Mouse (Mus musculus): ENCODE measurements at regions not wholly inside any gene's neighbourhood (a gene's known extent, or its start where the extent isn't known, plus 50 kb on each side); places are given as distances from the start of the nearest gene placed in this dataset.

DNA sequence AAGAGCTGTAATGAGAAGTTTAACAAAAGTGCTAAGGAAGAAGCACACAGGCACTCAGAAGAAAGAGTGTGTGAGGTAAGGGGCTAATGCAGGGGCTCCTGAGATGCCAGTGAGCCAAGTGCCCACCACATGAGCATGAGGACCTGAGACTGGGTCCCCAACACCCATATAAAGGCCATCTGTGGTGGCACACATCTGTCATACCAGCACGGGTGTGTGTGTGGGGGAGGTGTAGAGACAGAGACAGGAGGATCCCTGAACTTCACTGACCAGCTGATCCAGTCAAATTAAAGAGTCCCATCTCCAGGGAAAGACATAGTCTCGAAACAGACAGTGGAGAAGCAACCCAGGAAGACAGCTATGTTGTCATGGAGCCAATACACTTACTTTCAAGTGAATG lies 70.6 kb upstream of the Gli2 start:
- DNase-seq (ENCODE audit: low spot score in 2 of 2), result no peak

DNA sequence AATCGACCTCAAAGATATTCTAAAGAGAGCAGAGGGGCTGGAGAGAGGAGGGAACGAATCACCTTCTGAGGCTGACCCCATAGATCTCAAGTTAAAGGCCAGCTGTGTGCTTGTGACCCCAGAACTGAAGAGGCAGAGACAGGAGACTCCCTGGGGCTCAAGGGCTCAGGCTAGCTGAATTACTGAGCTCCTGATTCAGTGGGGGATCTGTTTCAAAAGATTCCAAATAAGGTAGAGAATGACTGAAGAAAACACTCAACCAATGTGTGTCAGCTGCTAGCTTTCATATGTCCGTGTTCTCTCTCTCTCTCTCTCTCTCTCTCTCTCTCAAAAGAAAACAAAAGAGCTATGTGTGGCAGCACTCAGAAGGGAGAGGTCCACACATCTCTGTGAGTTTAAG lies 70.0 kb upstream of the Gli2 start:
- no peak for DNase-seq (ENCODE audit: low spot score in 2 of 2)

DNA sequence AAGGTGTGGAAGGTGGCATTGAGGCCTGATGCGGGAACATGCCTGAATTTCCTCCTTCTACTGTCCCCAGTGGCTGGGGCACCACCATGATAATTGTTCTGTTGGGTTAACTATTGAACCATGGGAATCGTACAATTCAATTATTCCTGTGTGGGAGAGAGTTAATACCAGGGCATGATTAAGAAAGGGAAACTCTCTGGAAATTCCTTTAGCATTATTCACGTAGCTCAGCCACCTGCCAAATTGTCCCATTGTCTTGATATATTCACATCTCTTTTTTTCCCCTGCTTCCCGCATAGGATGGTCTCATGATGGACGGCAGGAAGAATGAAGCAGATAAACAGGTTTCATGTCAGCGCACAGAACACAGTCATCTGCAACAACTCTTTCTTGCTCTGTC lies 69.6 kb upstream of the Gli2 start:
- DNase-seq (ENCODE audit: low spot score in 2 of 2), result no peak

DNA sequence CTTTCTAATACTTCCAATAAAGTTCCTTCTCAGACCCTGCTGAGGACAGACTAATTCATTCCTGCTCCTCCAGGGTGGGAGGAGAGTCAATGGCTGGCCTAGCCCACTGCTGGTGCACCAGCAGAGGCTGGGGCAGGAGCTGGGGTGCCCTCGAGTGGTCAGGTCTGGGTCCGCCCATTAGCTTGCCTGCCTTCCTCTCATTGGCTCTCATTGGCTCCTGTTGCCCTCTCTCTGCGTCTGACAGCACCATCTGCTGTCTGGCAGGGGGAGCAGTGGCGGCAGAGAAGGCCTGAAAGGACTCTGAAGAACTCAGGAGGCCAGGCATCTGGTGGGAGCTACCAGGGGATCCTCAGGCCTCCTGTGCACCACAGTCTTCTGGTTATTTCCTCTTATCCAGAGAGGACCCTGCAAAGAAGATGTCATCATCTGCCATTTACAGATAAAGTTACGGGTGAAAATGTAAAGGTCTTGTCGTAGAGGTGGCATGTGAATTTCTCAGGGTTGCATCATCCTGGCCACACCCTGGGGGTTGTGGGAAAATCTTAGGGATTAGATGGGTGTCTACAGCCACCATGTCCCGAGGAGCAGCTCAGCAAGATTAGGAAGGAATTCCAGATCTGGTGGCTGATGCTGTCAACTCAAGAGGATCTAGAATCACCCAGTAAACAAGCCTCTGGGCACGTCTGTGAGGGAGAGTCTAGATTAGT lies 66.6 kb upstream of the Gli2 start:
- DNase-seq (ENCODE audit: low spot score in 2 of 2), result no peak

DNA sequence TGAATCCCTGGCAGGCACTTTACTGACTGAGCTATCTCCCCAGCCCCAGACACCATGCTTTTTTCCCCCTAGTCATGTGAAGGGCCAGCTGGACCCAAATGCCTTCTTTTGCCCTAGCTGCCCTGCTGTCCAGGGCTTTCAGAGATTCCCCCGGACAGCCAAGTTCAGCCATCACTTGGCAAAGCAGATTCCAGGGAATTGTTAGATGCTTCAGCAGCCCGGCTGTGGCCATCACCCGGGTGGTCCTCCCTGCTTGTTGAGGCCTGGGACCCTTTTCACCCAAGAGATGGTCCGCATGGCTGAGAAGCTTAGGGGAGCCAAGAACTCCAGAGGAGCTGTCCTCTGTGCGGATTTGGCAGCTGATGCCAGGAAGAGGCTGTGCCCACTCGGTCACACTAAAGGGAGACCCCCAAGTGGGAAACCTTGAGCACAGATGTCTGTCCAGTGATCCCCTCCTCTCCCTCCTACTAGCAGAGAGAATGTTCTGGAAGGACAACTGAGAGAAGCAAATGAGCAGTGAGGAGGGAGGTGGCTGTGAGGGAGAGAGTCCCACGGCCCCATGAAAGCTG lies 61.8 kb upstream of the Gli2 start:
- DNase-seq (ENCODE audit: low spot score in 2 of 2), result no peak

DNA sequence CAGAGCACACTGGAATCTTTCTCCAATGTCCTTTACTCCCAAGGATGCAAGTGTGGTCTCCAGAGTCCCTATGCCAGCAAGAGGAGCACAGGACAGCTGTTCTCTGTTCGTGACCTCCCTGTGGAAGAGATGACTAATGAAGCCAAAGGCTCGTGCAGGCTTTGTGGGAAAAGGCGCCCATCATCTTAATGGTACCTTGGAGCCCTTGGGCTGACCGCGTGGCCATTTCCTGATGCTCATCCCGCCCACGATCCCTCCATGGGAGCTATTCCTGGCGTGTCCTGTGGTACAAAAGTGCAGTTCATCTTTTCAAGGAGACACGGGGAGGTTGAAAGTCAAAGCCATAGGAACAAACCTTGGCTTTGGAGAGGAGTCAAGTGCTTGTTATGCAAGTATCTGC lies 55.2 kb upstream of the Gli2 start:
- DNase-seq (ENCODE audit: low spot score in 2 of 2), result no peak

DNA sequence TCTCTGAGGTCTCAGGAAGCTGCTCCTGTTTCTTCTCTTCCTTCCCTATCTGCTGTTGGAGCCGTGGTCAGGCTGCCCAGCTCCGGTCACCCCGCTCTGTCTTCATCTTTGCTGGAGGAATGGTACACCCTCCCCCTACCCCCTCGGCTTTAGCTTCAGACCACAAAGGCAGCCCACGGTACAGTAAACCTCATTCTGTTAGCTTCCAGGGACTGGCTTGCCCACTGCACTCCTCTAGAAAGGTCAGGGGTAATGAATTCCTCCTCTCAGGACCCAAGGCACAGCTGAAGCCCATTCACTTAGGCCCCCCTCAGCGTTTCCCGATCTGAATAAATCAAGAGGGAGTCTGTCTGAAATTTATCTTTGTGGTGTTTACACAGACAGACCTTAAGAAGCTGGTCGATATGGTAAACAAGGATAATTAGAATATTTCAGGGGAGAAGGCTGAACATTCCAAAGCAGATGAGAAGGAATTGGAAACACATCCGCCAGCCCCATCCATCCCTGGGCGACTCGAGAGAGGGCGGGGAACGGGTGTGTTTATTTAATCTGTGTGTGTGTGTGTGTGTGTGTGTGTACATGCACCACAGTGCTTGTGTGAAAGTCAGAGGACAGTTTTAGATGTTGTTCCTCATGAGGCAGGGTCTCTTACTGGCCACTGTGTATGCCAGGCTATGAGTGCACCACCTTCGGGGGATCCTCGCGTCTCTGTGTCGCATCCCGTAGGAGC lies 53.0 kb upstream of the Gli2 start:
- no peak for DNase-seq (ENCODE audit: low spot score in 2 of 2)
